Mouse (Mus musculus) thymus, postnatal 4 days (tissue): ENCODE results near the gene Krtap6-5.
"Not testable (repeated sequence)": the region's sequence is repeated elsewhere in the genome, so short reads cannot be mapped to it uniquely, and the experiment has no call there.

Source experiments
- DNase-seq: peaks from one replicate; pipeline ENCODE4 v3.0.0; 2021

Krtap6-5 gene

DNA sequence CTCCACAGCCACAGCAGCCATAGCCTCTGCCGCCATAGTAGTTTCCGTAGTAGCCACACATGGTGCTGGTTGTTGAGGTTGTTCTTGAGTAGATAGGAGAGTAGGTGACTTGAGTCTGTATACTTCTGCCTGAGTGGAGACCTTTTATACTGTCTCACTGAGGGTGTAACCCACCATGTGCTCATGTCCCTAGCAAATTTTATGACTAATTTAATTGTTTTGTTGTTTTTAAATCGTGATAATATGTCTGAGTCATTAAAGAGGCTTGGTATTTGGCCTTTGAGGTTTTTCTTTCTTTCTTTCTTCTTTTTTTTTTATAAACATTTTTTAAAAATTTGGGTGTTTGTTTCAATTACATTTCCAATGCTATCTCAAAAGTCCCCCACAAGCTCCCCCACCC lies at the start of gene Krtap6-5:
TSS of gene Krtap6-5 (minus strand) at position 101 of the 400 bp plus-strand sequence.
- DNase-seq: no peak

DNA sequence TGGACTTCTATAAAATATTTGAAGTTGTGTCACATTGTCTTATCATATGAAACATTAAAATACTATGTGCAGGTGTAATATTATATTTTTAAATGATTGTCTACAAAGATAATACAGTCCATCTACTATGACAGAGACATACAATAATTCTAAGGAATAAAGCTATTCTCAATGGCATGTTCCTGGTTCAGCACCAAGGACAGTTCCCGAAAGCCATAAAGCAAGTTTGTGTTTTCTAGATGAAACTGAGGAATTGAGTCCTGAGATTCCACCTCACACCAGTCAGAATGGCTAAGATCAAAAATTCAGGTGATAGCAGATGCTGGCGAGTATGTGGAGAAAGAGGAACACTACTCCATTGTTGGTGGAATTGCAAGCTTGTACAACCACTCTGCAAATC lies 23.4 kb upstream of the Krtap6-5 start:
- not testable (repeated sequence) for DNase-seq

- DNase-seq: not testable (repeated sequence)
Measured at GRCm38 (mm10) chr16:89063902-89064301, 16.2 kb upstream of the Krtap6-5 start, which contains the start of gene 1110025L11Rik. 1110025L11Rik (minus strand) TSS chr16:89064002.

GRCm38 (mm10) chr16:89041372-89041771 lies 6.3 kb downstream of the Krtap6-5 start, which contains the start of gene Gm10228:
Gm10228 (minus strand) TSS chr16:89041472.
- DNase-seq: not testable (repeated sequence)

- not testable (repeated sequence) for DNase-seq
Measured at GRCm38 (mm10) chr16:89031399-89031798, 16.3 kb downstream of the Krtap6-5 start, which contains the start of gene Krtap6-1. Krtap6-1 (plus strand) TSS chr16:89031699.

- not testable (repeated sequence) for DNase-seq
Measured at GRCm38 (mm10) chr16:89014984-89015383, 32.7 kb downstream of the Krtap6-5 start, which contains the start of gene Gm10229. Gm10229 (plus strand) TSS chr16:89015284.

- no peak for DNase-seq
Measured at GRCm38 (mm10) chr16:89013973-89014372, 33.7 kb downstream of the Krtap6-5 start.

- DNase-seq: no peak
Measured at GRCm38 (mm10) chr16:89010659-89011058, 37.0 kb downstream of the Krtap6-5 start, which contains the start of gene Krtap22-2. Krtap22-2 (minus strand) TSS chr16:89010759.
